ENCODE assay signal across 8 mouse cellular contexts in the genomic region with DNA sequence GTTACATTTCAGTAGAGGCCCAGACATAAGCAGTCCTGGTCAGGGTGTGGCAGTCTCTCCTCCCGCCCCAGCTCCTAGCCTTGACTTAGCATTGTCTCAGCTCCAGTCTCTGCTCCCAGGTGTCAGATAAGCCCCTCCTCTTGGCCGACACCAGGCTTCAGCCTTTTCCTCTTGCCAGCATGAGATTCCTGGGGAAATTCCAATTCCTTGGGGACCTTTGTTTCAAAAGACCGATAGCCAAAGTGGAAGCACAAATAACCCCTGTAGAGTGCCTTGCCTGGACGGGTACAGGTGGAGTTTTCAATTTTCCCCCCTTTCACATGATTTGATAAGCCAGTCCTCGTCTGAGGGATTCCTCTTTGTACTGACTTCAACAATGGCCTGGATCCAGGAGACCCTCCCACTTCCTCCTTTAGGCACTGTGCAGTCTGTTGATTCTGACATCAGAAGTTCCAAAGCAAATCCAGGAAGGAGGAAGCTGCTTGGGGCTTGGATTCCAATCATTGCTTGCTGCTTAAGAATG. TPM values are rescaled to one million over a fixed set of nuclear protein-coding genes. Genes with fewer than 3 reads are reported as not detected.
DNase-seq lines count a peak whose midpoint lies in the region; ATAC-seq lines count a peak whose summit lies in the region.

No protein-coding gene starts in this region.

- WGBS in heart, embryonic 11.5 days (ENCODE audit: insufficient replicate concordance), result 1% methylated on average over 5 of the region's 5 CpGs
- 24% methylated on average over 5 of the region's 5 CpGs for WGBS in kidney, embryonic 14.5 days

- H3K4me2 ChIP-seq in heart, embryonic 11.5 days, result peak overlapping the region; percentile 38
- 0 out of 2 replicates have a peak overlapping the region, but pooled peaks have one; percentile 8 for H3K4me2 ChIP-seq in kidney, embryonic 14.5 days (replicated peaks; ENCODE audit: low read depth, low read length)

- peak; percentile 56; the same call in 1 of the 2 replicates for ATAC-seq in common myeloid progenitor, adult 5-6 weeks (replicated peaks; ENCODE audit: low read depth, poor library complexity, severe bottlenecking)
- peak; percentile 63 for ATAC-seq in heart, embryonic 11.5 days (replicated peaks; ENCODE audit: insufficient number of reproducible peaks, low FRiP score, low TSS enrichment)
- peak; percentile 43 for ATAC-seq in kidney, embryonic 14.5 days (ENCODE audit: low FRiP score, low TSS enrichment)

- H3K4me3 ChIP-seq in heart, embryonic 11.5 days (ENCODE audit: low read depth, low read length), result no peak overlapping the region
- no peak overlapping the region for H3K4me3 ChIP-seq in kidney, embryonic 14.5 days (ENCODE audit: low read length)

- peak; percentile 42 to 45 for DNase-seq in cerebellum, postnatal 10 days
- DNase-seq in cerebellum, adult 8-10 months, result no peak
- peak; percentile 88 for DNase-seq in lung, postnatal 36 days
- no peak for DNase-seq in left cerebral cortex, adult 18-20 months (ENCODE audit: low spot score in 2 of 2)
- no peak for DNase-seq in spleen, postnatal 14 days (ENCODE audit: low spot score in 2 of 2)

- H3K4me1 ChIP-seq in heart, embryonic 11.5 days (ENCODE audit: control insufficient read depth, insufficient read depth, low read length), result peaks cover 61% of the 10 kb centered on the region
- H3K4me1 ChIP-seq in kidney, embryonic 14.5 days (ENCODE audit: control insufficient read depth, insufficient read depth, low read length), result peaks cover 53% of the 10 kb centered on the region

- H3K27me3 ChIP-seq in heart, embryonic 11.5 days (ENCODE audit: control insufficient read depth, insufficient read depth, low read length), result no peaks in the 10 kb centered on the region
- no peaks in the 10 kb centered on the region for H3K27me3 ChIP-seq in kidney, embryonic 14.5 days (ENCODE audit: control insufficient read depth, insufficient read depth, low read length)

- H3K36me3 ChIP-seq in heart, embryonic 11.5 days (ENCODE audit: control insufficient read depth, insufficient read depth, low read length), result no peaks in the 10 kb centered on the region
- H3K36me3 ChIP-seq in kidney, embryonic 14.5 days (ENCODE audit: control insufficient read depth, insufficient read depth, low read length), result no peaks in the 10 kb centered on the region

- peak overlapping the region; percentile 72 for H3K27ac ChIP-seq in heart, embryonic 11.5 days (ENCODE audit: low read depth, low read length)
- peak overlapping the region; percentile 57; the same call in 1 of the 2 replicates for H3K27ac ChIP-seq in kidney, embryonic 14.5 days (ENCODE audit: low read depth, low read length)

- no peaks in the 10 kb centered on the region for H3K9me3 ChIP-seq in heart, embryonic 11.5 days (replicated peaks; ENCODE audit: control insufficient read depth, low read length)
- H3K9me3 ChIP-seq in kidney, embryonic 14.5 days (ENCODE audit: control insufficient read depth, low read length), result no peaks in the 10 kb centered on the region

- 0 out of 2 replicates have a peak overlapping the region, but pooled peaks have one; percentile 24 for H3K9ac ChIP-seq in heart, embryonic 11.5 days (ENCODE audit: low read depth, low read length)
- no peak overlapping the region for H3K9ac ChIP-seq in kidney, embryonic 14.5 days (ENCODE audit: low read depth, low read length)

RNA-seq across cellular contexts. Expression of a gene that starts 33.8 kb away (rescaled TPM):
- 14.3 and 16.9 TPM in 2 replicates for total RNA-seq in common myeloid progenitor, adult 5-6 weeks (2017)
- 13.1 and 13.6 TPM in 2 replicates for polyA plus RNA-seq in heart, embryonic 11.5 days (2014; fragmentation: Nextera tagmentation; extraction: Ambion mirVana)
- 12.7 and 25.7 TPM in 2 replicates for polyA plus RNA-seq in kidney, embryonic 14.5 days (2014; fragmentation: Nextera tagmentation; extraction: Ambion mirVana)
- total RNA-seq in left cerebral cortex, adult 18-20 months (2021), result 10 to 100 TPM; 47.4 to 50.6 TPM

Comparison
In these comparisons a context has a peak if more than half of its experiments do, and no peak if none do; other contexts are left out.
1. DNase-seq: peak in cerebellum, postnatal 10 days (2 of 2) and lung, postnatal 36 days (single experiment); none in cerebellum, adult 8-10 months (single experiment), left cerebral cortex, adult 18-20 months (0 of 2) and spleen, postnatal 14 days (0 of 2).
2. Peak in every context shown above with its lines, with median percentiles within 50 percentile points of each other: ATAC-seq.